Mouse (Mus musculus): ENCODE measurements at regions not wholly inside any gene's neighbourhood (a gene's known extent, or its start where the extent isn't known, plus 50 kb on each side); places are given as distances from the start of the nearest gene placed in this dataset.

GRCm38 (mm10) chr5:41546909-41547308 is 161.0 kb downstream of the Rab28 start:
- Histone ChIP-seq H3K4me1 (replicated peaks; ENCODE audit: control insufficient read depth in 2 of 2, insufficient read depth in 2 of 2, low read length in 1 of 2) (no peaks in the 10 kb centered on the region), H3K4me3 (ENCODE audit: insufficient read depth in 1 of 2, low read depth in 2 of 2, low read length in 2 of 2) (no peak overlapping the region), H3K4me2 (ENCODE audit: low read depth) (no peak overlapping the region), H3K27me3 (ENCODE audit: control insufficient read depth, insufficient read depth, low read length) (no peaks in the 10 kb centered on the region), H3K9me3 (ENCODE audit: control insufficient read depth, low read length) (no peaks in the 10 kb centered on the region), H3K36me3 (replicated peaks; ENCODE audit: control insufficient read depth, insufficient read depth, low read depth) (no peaks in the 10 kb centered on the region), H3K27ac (no peak overlapping the region), H3K9ac (replicated peaks) (no peak overlapping the region)
- DNase-seq (ENCODE audit: low read depth in 3 of 3, low spot score in 3 of 3) (no peak), ATAC-seq (ENCODE audit: insufficient read depth) (no peak)
- WGBS (ENCODE audit: insufficient replicate concordance) = 34% methylated on average over 4 of the region's 4 CpGs
- no peak for TF ChIP-seq EP300 (IDR thresholded peaks at IDR 0.05; ENCODE audit: low read depth)
- no peak for TF ChIP-seq CTCF (IDR thresholded peaks at IDR 0.05; ENCODE audit: low read depth)

DNA sequence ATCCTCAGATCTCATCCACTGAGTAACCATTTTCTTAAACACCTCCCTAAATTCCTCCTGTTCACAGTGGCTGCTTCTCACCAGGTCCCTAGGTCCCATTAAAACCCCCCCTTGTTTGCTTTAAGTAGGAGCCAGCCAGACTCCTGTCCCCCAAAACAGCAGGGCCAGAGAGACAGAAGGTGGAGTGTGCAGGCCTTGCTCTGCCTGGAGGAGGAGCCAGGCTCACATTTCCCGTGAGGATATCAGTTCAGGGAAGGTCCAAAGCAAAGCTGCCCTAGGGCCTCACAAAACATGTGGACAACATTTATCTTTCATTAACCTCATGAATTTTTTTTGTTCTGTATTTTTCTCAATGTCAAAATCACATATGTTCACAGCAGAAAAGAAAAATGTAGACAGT is 167.2 kb downstream of the Rab28 start:
- Histone ChIP-seq H3K4me3 (ENCODE audit: insufficient read depth in 1 of 2, low read depth in 2 of 2, low read length in 2 of 2) (no peak overlapping the region), H3K4me1 (replicated peaks; ENCODE audit: control insufficient read depth in 2 of 2, insufficient read depth in 2 of 2, low read length in 1 of 2) (no peaks in the 10 kb centered on the region), H3K9ac (replicated peaks) (no peak overlapping the region), H3K9me3 (ENCODE audit: control insufficient read depth, low read length) (no peaks in the 10 kb centered on the region), H3K4me2 (ENCODE audit: low read depth) (no peak overlapping the region), H3K36me3 (replicated peaks; ENCODE audit: control insufficient read depth, insufficient read depth, low read depth) (no peaks in the 10 kb centered on the region), H3K27ac (no peak overlapping the region), H3K27me3 (ENCODE audit: control insufficient read depth, insufficient read depth, low read length) (no peaks in the 10 kb centered on the region)
- no peak for DNase-seq (ENCODE audit: low read depth in 3 of 3, low spot score in 3 of 3)
- ATAC-seq (ENCODE audit: insufficient read depth) = no peak
- 11% methylated on average over 1 of the region's 1 CpGs for WGBS (ENCODE audit: insufficient replicate concordance)
- TF ChIP-seq EP300 (IDR thresholded peaks at IDR 0.05; ENCODE audit: low read depth) = no peak
- TF ChIP-seq CTCF (IDR thresholded peaks at IDR 0.05; ENCODE audit: low read depth) = no peak

- no peak overlapping the region for H3K4me3 ChIP-seq (ENCODE audit: insufficient read depth in 1 of 2, low read depth in 2 of 2, low read length in 2 of 2)
- DNase-seq (ENCODE audit: low read depth in 3 of 3, low spot score in 3 of 3) (no peak), ATAC-seq (ENCODE audit: insufficient read depth) (no peak)
- H3K36me3 ChIP-seq (replicated peaks; ENCODE audit: control insufficient read depth, insufficient read depth, low read depth) = no peaks in the 10 kb centered on the region
- H3K4me2 ChIP-seq (ENCODE audit: low read depth) = no peak overlapping the region
- no peaks in the 10 kb centered on the region for H3K9me3 ChIP-seq (ENCODE audit: control insufficient read depth, low read length)
- no peak for TF ChIP-seq EP300 (IDR thresholded peaks at IDR 0.05; ENCODE audit: low read depth)
- TF ChIP-seq CTCF (IDR thresholded peaks at IDR 0.05; ENCODE audit: low read depth) = no peak
- H3K27me3 ChIP-seq (ENCODE audit: control insufficient read depth, insufficient read depth, low read length) = no peaks in the 10 kb centered on the region
- H3K9ac ChIP-seq (replicated peaks) = no peak overlapping the region
- H3K27ac ChIP-seq = no peak overlapping the region
- no peaks in the 10 kb centered on the region for H3K4me1 ChIP-seq (replicated peaks; ENCODE audit: control insufficient read depth in 2 of 2, insufficient read depth in 2 of 2, low read length in 1 of 2)
- whole genome bisulfite sequencing (ENCODE audit: insufficient replicate concordance) = 48% methylated on average over 2 of the region's 2 CpGs
These were observed 173.4 kb downstream of the Rab28 start for GRCm38 (mm10) chr5:41534598-41534997.
